Comparison of ENCODE assay signal across 9 mouse cellular contexts in genomic region chr3:136905577-136905976, GRCm38 (mm10).
DNase-seq lines count a peak whose midpoint lies in the region; ATAC-seq and TF ChIP-seq lines count a peak whose summit lies in the region.
"Had no signal": no experiment of that assay in that cellular context is flagged by ENCODE, and none has a peak within 500 bp of the region (broad histone marks: within the 10 kb centered on the region; RNA-seq: fewer than 3 reads in every experiment).

No protein-coding gene starts in this region.

- no peaks in the 10 kb centered on the region for H3K36me3 ChIP-seq in ES-Bruce4 (ENCODE audit: control insufficient read depth, insufficient read depth, low read length, poor library complexity, severe bottlenecking)
- H3K36me3 ChIP-seq in midbrain, embryonic 16.5 days (ENCODE audit: control insufficient read depth, insufficient read depth, low read length): peaks cover 7% of the 10 kb centered on the region; the same call in 1 of the 2 replicates

- TF ChIP-seq CTCF in ES-Bruce4 (IDR thresholded peaks at IDR 0.05; ENCODE audit: low read depth, low read length): peak; percentile 43

- no peaks in the 10 kb centered on the region for H3K4me1 ChIP-seq in ES-Bruce4 (ENCODE audit: control insufficient read depth, insufficient read depth, low read length)
- H3K4me1 ChIP-seq in midbrain, embryonic 16.5 days (ENCODE audit: control insufficient read depth, insufficient read depth, low read length): 0 out of 2 replicates have a peak, but pooled peaks cover 3% of the 10 kb centered on the region

- no peak for ATAC-seq in erythroid progenitor cell, adult 5-6 weeks (replicated peaks; ENCODE audit: low FRiP score, poor library complexity, severe bottlenecking)
- no peak for ATAC-seq in midbrain, embryonic 16.5 days
- ATAC-seq: midbrain, embryonic 15.5 days had no signal

- TF ChIP-seq EP300 in ES-Bruce4 (IDR thresholded peaks at IDR 0.05; ENCODE audit: insufficient read depth, low read depth, low read length): no peak

- H3K27ac ChIP-seq in ES-Bruce4 (ENCODE audit: insufficient read depth, low read length): no peak overlapping the region
- no peak overlapping the region for H3K27ac ChIP-seq in midbrain, embryonic 16.5 days (ENCODE audit: low read length)
- H3K27ac ChIP-seq: midbrain, embryonic 15.5 days had no signal

- no peaks in the 10 kb centered on the region for H3K9me3 ChIP-seq in ES-Bruce4 (replicated peaks; ENCODE audit: control insufficient read depth, insufficient read depth, low read length, poor library complexity, severe bottlenecking)
- no peaks in the 10 kb centered on the region for H3K9me3 ChIP-seq in midbrain, embryonic 16.5 days (replicated peaks; ENCODE audit: control insufficient read depth, low read length, poor library complexity, severe bottlenecking)
- H3K9me3 ChIP-seq: midbrain, embryonic 15.5 days had no signal

- no peak for TF ChIP-seq POLR2A in ES-Bruce4 (IDR thresholded peaks at IDR 0.05; ENCODE audit: insufficient read depth, low read length)

- DNase-seq in kidney, adult 9 months: peak; percentile 22
- no peak for DNase-seq in kidney, adult 11 months
- DNase-seq in c-Kit-positive CD71-negative TER-119-negative erythroid progenitor cells, embryonic 14.5 days (ENCODE audit: low read depth): peak; percentile 6
- DNase-seq in naive thymus-derived CD4-positive, alpha-beta T cell, adult 2 months (ENCODE audit: low read depth): peak; percentile 43
- no peak for DNase-seq in layer of hippocampus, adult 11-12 months (ENCODE audit: low spot score)

- WGBS in midbrain, embryonic 16.5 days: 61% methylated on average over 1 of the region's 1 CpGs

- H3K9ac ChIP-seq in ES-Bruce4 (ENCODE audit: low read depth, poor library complexity, severe bottlenecking): no peak overlapping the region
- H3K9ac ChIP-seq in midbrain, embryonic 16.5 days (ENCODE audit: low read depth, low read length): no peak overlapping the region
- H3K9ac ChIP-seq: midbrain, embryonic 15.5 days had no signal

- no peak overlapping the region for H3K4me3 ChIP-seq in ES-Bruce4 (ENCODE audit: low read depth, low read length)
- H3K4me3 ChIP-seq in midbrain, embryonic 16.5 days (ENCODE audit: low read depth, low read length): no peak overlapping the region
- H3K4me3 ChIP-seq: midbrain, embryonic 15.5 days had no signal

- H3K4me2 ChIP-seq in midbrain, embryonic 16.5 days (ENCODE audit: low read length): no peak overlapping the region
- H3K4me2 ChIP-seq: midbrain, embryonic 15.5 days had no signal

- H3K27me3 ChIP-seq in ES-Bruce4 (ENCODE audit: control insufficient read depth, insufficient read depth, low read length, poor library complexity, severe bottlenecking): no peaks in the 10 kb centered on the region
- H3K27me3 ChIP-seq in midbrain, embryonic 16.5 days (ENCODE audit: control insufficient read depth, insufficient read depth, low read depth, low read length): no peaks in the 10 kb centered on the region
- H3K27me3 ChIP-seq: midbrain, embryonic 15.5 days had no signal

Comparison
In these comparisons a context has a peak if more than half of its experiments do, and no peak if none do; other contexts are left out.
1. DNase-seq: peak in kidney, adult 9 months (single experiment), c-Kit-positive CD71-negative TER-119-negative erythroid progenitor cells, embryonic 14.5 days (single experiment) and naive thymus-derived CD4-positive, alpha-beta T cell, adult 2 months (single experiment); none in kidney, adult 11 months (single experiment) and layer of hippocampus, adult 11-12 months (single experiment).